Mouse (Mus musculus): Measurements from ENCODE around the gene Olfr1042.
"Not testable (repeated sequence)": the region's sequence is repeated elsewhere in the genome, so short reads cannot be mapped to it uniquely, and the experiment has no call there.

Gene Olfr1042

DNA sequence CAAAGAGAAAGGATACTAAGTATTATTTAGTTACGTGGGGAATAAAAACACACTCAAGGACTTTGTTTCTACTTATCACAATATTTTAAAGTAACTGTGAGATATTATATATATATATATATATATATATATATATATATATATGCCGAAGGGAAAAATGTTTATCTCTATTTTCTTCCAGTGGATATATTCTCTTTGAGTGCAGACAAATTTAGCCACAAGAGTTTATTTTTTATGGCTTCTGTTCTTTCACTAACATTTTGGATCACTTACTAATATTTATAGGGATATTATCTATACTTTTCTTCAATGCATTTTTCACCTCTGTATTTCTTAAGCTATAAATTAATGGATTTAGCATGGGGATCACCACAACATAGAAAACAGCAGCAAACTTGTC lies at the start of gene Olfr1042:
TSS of gene Olfr1042 (minus strand) at position 101 of the 400 bp plus-strand sequence.
- no peak for DNase-seq (ENCODE audit: low read depth, low spot score)

DNA sequence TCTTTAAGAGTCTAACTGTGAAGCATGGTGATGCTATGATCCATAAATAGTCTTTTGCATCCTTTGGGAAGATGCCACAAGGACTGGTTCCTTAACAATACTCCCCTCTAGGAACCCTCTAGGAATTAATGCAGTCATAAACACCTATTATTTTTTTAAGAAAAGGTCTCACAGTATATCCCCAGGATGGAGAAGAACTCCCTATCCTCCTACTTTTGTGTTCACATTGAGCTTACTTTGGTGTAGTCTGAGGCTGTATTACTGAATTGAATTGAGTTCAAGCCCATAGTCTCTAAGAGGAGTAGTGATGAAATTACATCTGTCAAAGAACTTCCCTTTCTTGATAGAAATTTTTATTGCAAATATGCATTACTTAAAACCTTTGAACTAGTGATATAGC lies 41.3 kb upstream of the Olfr1042 start, which contains the start of gene Olfr1045:
TSS of gene Olfr1045 (minus strand) at position 101 of the 400 bp plus-strand sequence.
- DNase-seq (ENCODE audit: low read depth, low spot score): no peak

DNA sequence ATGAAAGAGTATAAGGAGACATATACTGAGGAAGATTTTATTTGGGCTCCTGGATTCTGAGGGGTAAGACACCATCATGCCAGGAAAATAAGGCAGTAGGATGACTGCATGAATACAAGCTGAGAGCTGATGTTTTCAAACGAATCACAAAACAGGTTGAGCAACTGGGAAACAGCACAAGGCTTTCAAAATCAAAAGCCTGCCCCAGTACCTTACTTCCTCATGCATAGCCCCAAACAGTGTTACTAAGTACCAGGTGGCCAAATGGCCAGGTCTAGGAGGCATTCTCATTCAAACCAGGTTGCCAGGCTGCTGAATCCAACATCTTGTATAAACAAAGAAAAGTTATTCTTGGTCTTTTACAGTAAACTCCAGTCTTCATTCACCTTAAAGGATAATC lies 34.2 kb upstream of the Olfr1042 start:
- DNase-seq (ENCODE audit: low read depth, low spot score): no peak

DNA sequence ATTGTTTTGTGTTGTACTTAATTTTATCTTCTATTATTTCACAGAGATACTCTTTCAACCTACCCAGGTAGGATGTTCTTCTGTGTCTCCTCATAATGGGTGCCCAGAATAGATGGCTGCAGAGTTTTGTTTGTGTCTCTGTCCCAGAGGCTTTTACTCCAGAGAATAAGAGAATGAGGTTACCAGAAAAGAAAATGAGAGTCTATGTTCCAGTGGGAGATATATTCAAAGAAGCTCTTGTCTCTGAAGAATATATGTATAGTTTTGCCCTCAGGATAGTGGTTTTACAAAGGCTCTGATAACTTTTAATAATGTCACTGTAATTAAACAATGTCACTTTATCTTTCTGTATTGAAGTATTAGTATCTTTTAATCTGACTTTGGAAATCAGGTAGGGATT lies 23.9 kb upstream of the Olfr1042 start, which contains the start of gene Olfr52:
TSS of gene Olfr52 (minus strand) at position 101 of the 400 bp plus-strand sequence.
- DNase-seq (ENCODE audit: low read depth, low spot score): no peak

DNA sequence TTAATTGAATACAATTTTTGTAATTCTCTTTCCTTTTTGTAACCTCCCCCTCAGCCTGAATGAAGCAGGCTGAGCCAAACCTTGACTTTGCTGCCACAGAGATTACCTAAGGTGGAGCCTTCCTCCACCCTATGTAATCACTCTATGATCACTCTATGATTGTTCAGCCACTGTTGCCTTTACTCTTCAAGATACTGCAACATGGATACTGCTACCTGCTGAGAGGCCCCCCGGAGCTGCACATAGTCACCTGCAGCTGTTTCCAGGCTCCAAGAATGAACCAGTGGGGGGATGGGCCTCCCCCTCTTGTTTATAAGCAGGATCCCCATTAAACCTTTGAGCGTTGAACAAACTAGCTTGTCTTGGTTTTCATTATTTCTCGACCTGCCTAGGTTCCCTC lies 18.3 kb upstream of the Olfr1042 start:
- DNase-seq (ENCODE audit: low read depth, low spot score): no peak

DNA sequence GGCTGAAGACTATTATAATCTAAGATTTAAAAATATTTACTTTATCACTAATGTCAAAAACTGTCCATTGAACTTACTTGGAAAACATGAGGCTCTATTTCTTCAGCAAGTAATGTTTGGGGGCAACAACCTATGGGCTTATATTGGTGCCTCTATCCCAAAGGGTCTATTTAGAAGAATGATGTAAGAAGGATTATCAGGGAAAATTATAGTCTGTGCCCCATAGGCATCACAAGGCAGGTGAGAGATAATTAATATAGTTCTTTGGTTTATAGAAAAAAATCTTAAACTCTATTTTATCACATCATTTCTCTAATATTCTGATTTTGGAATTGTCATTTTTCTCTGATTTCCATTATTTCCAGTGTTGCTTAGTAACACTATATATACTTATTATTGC lies 16.1 kb upstream of the Olfr1042 start, which contains the start of gene Olfr1044:
TSS of gene Olfr1044 (minus strand) at position 101 of the 400 bp plus-strand sequence.
- DNase-seq (ENCODE audit: low read depth, low spot score): no peak

DNA sequence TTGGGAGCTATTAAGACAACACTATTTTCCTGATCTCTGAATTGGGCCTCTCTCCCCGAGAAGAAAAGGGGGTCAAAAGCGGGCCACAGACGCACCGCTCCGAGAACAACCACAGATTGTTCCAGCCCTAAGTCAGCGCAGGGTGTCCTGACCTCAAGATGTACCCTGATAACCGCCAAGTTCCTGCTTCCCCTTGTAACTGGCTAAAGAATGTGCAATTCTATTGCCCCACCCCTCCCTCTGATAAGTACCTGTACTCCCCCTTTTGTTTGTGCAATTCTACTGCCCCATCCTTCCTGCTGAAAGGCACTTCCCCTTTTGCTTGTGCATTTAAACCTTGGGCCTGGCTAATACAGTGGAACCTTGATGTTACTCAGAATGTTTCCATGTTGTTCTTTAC lies 13.8 kb upstream of the Olfr1042 start:
- DNase-seq (ENCODE audit: low read depth, low spot score): not testable (repeated sequence)

DNA sequence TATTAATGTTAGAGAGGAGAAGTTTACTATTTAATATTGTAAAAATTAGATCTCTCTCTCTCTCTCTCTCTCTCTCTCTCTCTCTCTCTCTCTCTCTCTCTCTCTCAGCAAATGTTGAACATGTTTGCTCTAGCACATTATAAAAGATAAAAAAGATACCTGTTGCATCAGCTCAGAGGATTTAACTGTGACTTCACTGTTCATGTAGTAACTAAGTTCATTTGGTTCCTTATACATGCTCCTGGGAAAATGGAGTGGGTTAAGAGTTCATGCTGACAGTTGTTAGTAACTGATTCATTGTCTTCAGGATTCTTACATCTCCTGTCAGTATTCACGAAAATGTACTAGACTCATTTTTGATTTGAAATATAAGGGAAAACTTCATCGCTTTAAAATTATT lies 5.8 kb upstream of the Olfr1042 start, which contains the start of gene Olfr1043:
TSS of gene Olfr1043 (minus strand) at position 101 of the 400 bp plus-strand sequence.
- DNase-seq (ENCODE audit: low read depth, low spot score): no peak

DNA sequence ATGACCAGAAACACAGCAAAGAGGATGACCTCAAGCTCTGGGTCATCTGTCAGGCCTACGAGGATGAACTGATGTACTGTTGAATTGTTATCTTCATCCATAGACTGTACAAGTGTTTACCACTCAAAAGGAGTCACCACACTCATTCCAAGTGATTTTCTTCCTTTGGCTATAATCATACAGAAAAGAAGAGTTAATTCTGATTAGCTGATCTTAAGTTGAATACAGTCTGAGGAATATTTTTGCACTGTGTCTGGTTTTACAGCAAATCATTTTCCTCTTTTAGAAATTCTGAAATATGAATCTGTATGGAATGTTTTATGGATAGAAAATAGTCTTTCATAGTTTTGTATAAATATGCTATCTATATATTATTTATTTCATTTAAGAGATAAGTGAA lies 15.0 kb downstream of the Olfr1042 start, which contains the start of gene Olfr1040:
TSS of gene Olfr1040 (minus strand) at position 101 of the 400 bp plus-strand sequence.
- DNase-seq (ENCODE audit: low read depth, low spot score): no peak

DNA sequence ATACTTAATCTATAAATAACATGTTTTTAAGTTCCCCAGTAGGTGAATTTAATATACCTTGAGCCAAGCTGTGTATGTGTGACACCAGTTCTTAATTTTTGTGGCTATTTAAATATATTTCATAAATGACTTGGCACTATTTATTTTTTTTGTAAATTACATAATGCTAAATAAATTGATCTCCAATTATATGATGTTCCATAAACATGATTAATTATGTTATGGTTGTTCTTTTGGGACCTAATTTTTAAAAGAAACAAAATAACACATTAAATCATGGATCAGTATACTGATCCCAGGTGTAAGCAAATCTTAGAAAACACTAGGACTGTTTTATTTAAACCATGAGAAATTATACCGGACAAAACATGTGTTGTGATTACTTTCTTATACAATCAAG lies 25.8 kb downstream of the Olfr1042 start, which contains the start of gene Olfr1039:
TSS of gene Olfr1039 (minus strand) at position 101 of the 400 bp plus-strand sequence.
- no peak for DNase-seq (ENCODE audit: low read depth, low spot score)

Measured in retina, postnatal 7 days (tissue).